Mouse (Mus musculus): ENCODE data around the gene Zfp36l1. TPM values are rescaled to one million over a fixed set of nuclear protein-coding genes. Genes with fewer than 3 reads are reported as not detected.
"Not testable (repeated sequence)": the region's sequence is repeated elsewhere in the genome, so short reads cannot be mapped to it uniquely, and the experiment has no call there.

Gene Zfp36l1
- polyA plus RNA-seq, 1 experiment from 2014 or later: 148 TPM

DNA sequence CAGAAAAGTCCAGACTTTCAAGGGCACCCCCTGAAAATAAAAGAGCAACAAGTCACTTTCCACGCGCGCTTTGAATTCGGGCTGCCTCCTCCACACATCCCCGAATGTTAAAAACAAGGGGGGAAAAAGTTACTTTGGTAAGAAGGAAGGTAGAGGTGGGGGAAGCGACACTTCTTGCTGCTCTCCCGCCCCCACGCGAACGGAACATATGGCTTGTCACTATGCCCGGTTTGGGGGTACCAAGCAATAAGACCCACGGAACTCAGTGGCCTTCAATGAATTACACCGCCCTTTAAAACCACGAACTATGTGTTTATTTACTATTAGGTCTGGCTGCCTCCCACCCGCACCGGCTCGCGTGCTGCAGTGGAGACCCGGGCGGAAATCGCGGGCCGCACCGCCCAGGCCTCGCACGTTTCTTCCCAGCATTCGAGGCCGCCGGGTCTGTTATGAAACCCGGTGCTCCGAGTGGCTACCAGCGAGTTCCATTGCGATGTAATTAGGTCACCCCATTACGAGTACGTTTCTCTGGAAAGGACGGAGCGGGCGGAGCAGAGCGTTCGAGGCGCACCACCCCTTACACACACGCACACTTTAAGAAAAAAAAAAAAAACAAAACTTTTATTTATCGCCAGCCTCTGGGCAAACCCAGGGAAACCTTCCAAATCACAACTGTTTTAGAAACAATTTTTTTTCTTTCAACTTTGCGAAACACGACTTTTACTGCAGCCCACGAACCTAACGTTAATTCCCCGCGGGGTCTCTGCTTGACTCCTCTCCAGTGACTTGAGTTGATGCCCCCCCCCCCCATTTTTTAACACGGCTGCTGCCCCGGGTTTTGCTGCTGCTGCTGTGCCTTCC lies 1.4 kb upstream of the Zfp36l1 start:
- Histone ChIP-seq H3K27ac (peak overlapping the region; percentile 99), H3K9ac (peak overlapping the region; percentile 78), H3K27me3 (no peaks in the 10 kb centered on the region), H3K4me2 (peak overlapping the region; percentile 79), H3K4me3 (peak overlapping the region; percentile 71), H3K36me3 (peaks cover 9% of the 10 kb centered on the region; the same call in 1 of the 2 replicates), H3K4me1 (peaks cover 23% of the 10 kb centered on the region), H3K9me3 (no peaks in the 10 kb centered on the region)
- no peak for ATAC-seq (ENCODE audit: insufficient number of reproducible peaks, low FRiP score, low TSS enrichment, low read depth)
- WGBS: under 1% methylated on average over 51 of the region's 51 CpGs

DNA sequence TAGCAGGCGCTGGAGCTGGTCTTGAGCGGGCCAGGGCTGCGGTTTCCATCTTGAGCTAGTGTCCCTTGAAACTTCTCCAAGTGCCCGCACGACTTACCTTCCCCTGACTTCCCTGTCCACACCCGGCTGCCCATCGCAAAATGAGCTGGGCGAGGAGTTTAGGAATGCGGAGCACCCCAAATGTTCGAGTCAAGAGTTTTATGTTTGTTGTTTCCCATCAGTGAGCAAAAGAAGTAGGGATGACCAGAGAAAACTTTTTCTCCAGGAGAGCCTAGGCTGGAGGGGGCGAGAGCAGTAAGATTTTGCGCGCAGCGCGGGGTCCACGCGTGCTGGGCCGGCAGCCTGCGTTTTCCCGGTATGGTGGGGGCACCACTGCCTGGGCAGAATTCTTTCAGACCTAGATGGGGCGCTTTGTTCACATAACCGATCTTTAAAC lies 791 bp upstream of the Zfp36l1 start:
- peak overlapping the region; percentile 79 for H3K4me2 ChIP-seq
- H3K9ac ChIP-seq: peak overlapping the region; percentile 78
- H3K27ac ChIP-seq: peak overlapping the region; percentile 99
- peak overlapping the region; percentile 71 for H3K4me3 ChIP-seq
- H3K36me3 ChIP-seq: peaks cover 9% of the 10 kb centered on the region; the same call in 1 of the 2 replicates
- ATAC-seq (ENCODE audit: insufficient number of reproducible peaks, low FRiP score, low TSS enrichment, low read depth): no peak
- WGBS: 1% methylated on average over 22 of the region's 22 CpGs
- no peaks in the 10 kb centered on the region for H3K27me3 ChIP-seq
- H3K4me1 ChIP-seq: peaks cover 26% of the 10 kb centered on the region
- H3K9me3 ChIP-seq: no peaks in the 10 kb centered on the region

DNA sequence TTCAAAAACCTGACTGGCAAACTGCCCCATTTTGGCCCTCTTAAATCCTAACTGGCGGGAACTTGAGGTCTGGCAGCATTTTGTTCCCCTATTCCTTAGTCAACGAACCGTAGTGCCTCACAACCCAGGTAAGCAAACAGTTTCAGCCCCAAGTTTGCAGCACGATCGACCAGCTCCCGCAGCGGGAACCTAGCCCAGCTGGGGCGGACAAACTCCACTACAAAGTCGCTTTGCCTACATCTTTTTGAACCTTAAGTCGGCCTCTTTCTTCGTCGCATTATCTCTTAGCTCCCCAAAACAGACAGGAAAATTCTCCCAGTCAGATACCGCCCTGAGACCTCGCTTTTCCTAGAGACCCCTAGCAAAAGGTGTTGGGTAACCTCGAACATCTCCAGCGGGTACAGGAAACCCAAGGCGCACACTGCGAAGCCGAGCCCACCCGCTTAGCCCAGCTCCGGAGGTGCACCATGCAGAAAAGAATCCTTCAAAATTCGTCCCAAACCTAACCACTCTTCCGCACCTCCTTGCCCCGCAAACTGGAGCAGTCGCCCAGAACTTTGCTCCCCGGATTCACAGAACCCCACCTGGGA lies 647 bp downstream of the Zfp36l1 start:
- Histone ChIP-seq H3K27me3 (no peaks in the 10 kb centered on the region), H3K4me2 (peak overlapping the region; percentile 73), H3K4me1 (peaks cover 26% of the 10 kb centered on the region), H3K9me3 (no peaks in the 10 kb centered on the region), H3K36me3 (peaks cover 15% of the 10 kb centered on the region), H3K9ac (peak overlapping the region; percentile 95), H3K27ac (peak overlapping the region; percentile 96), H3K4me3 (peak overlapping the region; percentile 71)
- WGBS: under 1% methylated on average over 26 of the region's 26 CpGs
- ATAC-seq (ENCODE audit: insufficient number of reproducible peaks, low FRiP score, low TSS enrichment, low read depth): no peak

DNA sequence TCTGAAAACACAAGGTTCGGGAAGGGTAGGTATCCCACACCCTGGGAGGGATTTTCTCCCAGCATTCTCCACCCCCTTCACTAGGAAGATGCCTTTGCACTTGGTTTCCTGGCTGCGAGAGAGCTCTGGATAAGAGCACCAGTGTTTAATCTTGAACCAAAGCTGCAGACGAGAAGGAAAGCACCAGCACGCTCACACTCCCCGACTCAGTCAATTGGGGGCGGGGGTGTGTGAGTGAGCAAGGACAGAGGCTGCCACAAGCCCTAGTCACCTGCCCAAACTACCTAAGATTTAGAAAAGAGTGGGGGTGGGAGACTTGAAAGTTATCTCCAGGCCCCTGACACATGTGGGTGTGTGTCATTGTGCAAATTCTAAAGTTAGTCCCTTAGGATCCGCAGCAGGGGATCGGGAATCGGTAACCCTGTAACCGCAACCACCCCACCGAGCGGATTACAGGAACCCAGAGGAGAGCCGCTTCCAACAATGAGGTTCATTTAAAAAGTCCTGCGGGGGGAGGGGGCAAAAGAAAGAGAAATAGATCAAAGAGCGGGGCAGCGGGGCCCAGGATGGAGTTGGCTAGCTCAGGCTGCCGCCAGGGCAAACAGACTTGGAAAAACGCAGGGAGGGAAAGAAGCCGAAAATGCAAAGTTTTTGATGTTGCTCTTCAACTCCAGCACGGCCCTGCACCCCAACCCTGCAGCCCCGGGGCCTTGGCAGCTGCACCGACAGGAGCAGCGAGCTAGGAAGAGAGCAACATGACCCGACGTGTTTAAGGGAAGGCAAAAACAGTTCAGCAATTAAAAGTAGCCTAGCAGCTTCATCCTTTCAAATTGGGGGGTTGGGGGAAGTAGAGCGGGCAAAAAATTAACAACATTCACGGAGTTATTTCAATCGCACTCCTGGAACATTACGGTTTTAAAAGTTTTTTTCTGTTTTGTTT lies 1.4 kb downstream of the Zfp36l1 start:
- Histone ChIP-seq H3K4me3 (peak overlapping the region; percentile 71), H3K4me2 (peak overlapping the region; percentile 73), H3K9me3 (no peaks in the 10 kb centered on the region), H3K9ac (peak overlapping the region; percentile 95), H3K27ac (peak overlapping the region; percentile 96), H3K27me3 (no peaks in the 10 kb centered on the region), H3K36me3 (peaks cover 22% of the 10 kb centered on the region), H3K4me1 (peaks cover 19% of the 10 kb centered on the region)
- no peak for ATAC-seq (ENCODE audit: insufficient number of reproducible peaks, low FRiP score, low TSS enrichment, low read depth)
- 0% methylated on average over 29 of the region's 29 CpGs for WGBS

DNA sequence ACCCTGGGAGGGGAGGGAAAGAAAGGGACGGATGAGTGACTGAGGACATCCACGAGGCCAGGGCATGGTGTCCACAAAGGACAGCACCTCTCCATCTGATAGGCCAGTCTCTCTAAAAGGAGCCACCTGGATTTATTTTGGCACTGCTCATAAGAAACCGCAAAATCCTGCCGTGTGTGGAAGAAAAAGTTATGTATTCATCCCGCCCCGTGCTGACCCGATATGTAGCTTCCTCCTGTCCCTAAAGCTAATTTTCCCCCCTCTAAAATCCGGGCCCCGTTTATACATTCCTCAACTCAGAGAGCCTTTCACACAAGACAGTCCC lies 2.3 kb downstream of the Zfp36l1 start:
- H3K4me2 ChIP-seq: peak overlapping the region; percentile 73
- no peaks in the 10 kb centered on the region for H3K9me3 ChIP-seq
- peak overlapping the region; percentile 71 for H3K4me3 ChIP-seq
- peak overlapping the region; percentile 96 for H3K27ac ChIP-seq
- H3K9ac ChIP-seq: peak overlapping the region; percentile 95
- under 1% methylated on average over 9 of the region's 9 CpGs for WGBS
- H3K4me1 ChIP-seq: peaks cover 17% of the 10 kb centered on the region
- no peaks in the 10 kb centered on the region for H3K27me3 ChIP-seq
- peaks cover 22% of the 10 kb centered on the region for H3K36me3 ChIP-seq
- no peak for ATAC-seq (ENCODE audit: insufficient number of reproducible peaks, low FRiP score, low TSS enrichment, low read depth)

DNA sequence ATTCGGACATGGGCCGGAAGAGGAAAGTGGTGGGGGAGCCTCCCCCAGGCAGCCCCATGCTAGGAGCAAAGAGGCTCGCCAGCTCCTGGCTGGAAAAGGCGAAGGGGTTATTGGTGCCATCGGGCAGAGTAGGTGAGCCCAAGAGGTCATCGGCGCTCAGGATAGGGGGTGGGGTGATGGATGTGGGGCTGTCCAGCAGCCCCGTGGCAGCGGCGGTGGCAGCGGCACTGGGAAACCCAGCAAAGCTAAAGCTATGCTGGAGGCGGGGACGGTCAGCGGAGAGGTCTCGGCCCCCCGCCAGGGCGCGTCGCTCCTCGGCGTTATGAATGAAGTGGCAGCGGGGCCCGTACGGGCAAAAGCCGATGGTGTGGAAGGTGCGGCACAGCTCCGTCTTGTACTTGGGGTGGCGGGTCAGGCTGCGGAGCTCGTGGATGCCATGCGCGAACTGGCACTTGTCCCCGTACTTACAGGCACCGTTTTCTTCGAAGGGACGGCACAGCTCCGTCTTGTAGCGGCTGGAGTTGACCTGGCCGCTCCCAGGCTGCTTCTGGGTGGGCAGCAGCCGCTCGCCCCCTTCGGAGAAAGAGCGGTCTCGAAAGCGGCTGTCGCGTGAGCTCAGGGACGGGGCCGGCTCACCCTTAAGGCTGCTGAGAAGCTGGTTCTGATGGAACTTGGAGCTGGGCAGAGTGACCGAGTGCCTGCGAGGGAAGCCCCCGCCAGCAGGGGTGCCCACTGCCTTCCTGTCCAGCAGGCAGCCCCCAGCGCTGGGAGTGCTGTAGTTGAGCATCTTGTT lies 2.9 kb downstream of the Zfp36l1 start:
- WGBS: 5% methylated on average over 53 of the region's 53 CpGs
- no peak for ATAC-seq (ENCODE audit: insufficient number of reproducible peaks, low FRiP score, low TSS enrichment, low read depth)
- H3K4me2 ChIP-seq: peak overlapping the region; percentile 73
- H3K9ac ChIP-seq: peak overlapping the region; percentile 95
- H3K27ac ChIP-seq: peak overlapping the region; percentile 96
- no peaks in the 10 kb centered on the region for H3K27me3 ChIP-seq
- H3K4me1 ChIP-seq: peaks cover 17% of the 10 kb centered on the region
- peak overlapping the region; percentile 71 for H3K4me3 ChIP-seq
- peaks cover 22% of the 10 kb centered on the region for H3K36me3 ChIP-seq
- no peaks in the 10 kb centered on the region for H3K9me3 ChIP-seq

DNA sequence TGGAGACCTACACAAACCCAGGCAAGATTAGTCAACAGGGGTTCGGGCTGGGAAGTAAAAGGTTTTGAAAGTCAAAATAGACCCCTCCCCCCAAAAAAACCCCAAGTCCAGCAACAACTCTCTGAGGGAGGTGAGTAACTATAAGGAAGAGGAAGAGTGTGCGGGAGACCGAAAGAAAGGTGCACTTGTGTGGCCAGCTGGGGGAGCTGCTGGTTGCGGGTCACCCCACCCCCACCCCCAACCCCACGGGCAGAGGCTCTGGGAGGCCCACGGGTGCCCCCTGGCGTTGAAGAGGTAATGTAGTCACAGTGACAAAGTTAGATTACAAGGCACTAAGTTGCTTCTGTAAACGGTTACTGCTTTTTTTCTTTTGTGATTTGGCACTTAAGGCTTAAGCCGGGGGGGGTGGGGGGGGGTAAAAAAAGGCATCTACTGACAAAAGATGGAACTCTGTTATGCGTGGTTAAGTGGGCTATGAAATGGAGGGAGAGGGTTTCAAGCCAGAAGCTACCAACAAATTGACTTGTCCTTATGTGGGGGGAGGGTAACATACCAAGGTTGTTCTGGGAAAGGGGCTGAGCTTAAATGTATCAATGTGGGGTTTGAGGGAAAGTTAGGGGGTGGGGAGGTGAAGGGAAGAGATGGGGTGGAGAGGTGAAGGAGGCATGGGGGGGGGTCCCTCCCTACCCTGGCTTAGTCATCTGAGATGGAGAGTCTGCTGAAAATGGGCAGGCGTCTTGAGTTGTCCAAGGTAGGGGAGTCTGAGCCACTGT lies 3.7 kb downstream of the Zfp36l1 start:
- Histone ChIP-seq H3K27ac (peak overlapping the region; percentile 96), H3K4me3 (peak overlapping the region; percentile 71), H3K9ac (peak overlapping the region; percentile 95), H3K4me2 (peak overlapping the region; percentile 73), H3K36me3 (peaks cover 22% of the 10 kb centered on the region), H3K4me1 (peaks cover 17% of the 10 kb centered on the region)
- 6% methylated on average over 11 of the region's 11 CpGs for WGBS
- ATAC-seq (ENCODE audit: insufficient number of reproducible peaks, low FRiP score, low TSS enrichment, low read depth); H3K27me3 ChIP-seq; H3K9me3 ChIP-seq: not testable (repeated sequence)

DNA sequence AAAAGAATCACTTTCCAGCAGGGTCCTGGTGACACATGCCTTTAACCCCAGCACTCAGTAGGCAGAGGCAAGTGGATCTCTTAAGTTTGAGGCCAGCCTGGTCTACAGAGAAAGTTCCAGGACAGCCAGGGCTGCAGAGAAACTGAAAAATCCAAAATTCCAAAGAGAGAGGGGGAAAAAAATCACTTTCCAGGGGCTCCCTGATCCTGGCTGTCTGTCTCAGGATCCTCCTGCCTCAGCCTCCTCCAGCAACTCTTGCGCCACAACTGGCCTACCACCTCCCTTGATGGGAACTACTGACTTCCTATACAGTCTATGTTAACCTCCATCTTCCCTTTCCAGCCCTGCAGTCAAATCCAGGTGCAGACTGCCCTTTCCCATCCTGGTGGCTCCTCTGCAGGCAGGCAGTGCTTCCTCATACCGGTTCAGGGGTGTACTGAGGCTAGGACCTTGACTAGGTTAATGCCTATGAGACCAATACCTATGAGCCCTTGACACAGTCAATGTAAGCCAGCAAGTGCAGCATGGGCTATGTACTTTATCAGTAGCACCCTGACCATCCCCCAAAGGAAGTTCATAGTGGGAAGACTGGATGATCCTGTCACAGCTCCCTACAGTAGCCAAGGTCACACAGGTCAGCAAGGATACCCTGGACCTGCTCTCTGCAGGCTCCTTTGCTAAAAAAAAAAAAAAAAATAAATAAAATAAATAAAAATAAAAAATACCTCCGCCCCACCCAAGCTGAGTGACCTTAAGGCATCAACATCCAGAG lies 5.7 kb downstream of the Zfp36l1 start:
- WGBS: 93% methylated on average over 3 of the region's 3 CpGs
- H3K4me3 ChIP-seq: no peak overlapping the region
- H3K9me3 ChIP-seq: no peaks in the 10 kb centered on the region
- H3K4me2 ChIP-seq: no peak overlapping the region
- H3K27ac ChIP-seq: peak overlapping the region; percentile 55
- no peaks in the 10 kb centered on the region for H3K27me3 ChIP-seq
- H3K9ac ChIP-seq: no peak overlapping the region
- peaks cover 22% of the 10 kb centered on the region for H3K36me3 ChIP-seq
- no peak for ATAC-seq (ENCODE audit: insufficient number of reproducible peaks, low FRiP score, low TSS enrichment, low read depth)
- H3K4me1 ChIP-seq: peaks cover 22% of the 10 kb centered on the region

DNA sequence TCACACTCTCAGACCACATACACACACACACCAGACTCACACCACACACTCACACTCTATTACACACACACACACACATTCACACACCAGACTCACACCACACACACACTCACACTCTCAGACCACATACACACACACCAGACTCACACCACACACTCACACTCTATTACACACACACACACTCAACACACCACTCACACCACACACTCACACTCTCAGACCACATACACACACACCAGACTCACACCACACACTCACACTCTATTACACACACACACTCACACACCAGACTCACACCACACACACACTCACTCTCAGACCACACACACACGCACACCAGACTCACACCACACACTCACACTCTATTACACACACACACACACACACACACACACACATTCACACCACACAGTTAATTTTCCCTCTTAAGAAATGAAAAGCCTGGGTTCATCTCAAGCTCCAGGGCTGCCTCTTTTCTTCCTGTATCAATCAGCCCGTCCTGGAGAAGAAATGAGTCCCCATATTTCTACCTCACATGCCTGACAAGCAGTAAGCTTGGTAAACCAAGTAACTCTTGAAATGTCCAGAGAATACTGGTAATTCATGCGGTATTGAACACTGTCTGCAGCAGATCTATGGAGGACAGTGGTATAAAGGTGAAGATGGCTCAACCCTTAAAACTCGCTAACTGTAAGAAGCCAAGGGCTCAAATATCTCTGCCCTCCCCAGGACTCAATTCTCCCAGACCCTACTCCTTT lies 6.5 kb downstream of the Zfp36l1 start:
- Histone ChIP-seq H3K27me3 (no peaks in the 10 kb centered on the region), H3K36me3 (peaks cover 22% of the 10 kb centered on the region), H3K27ac (peak overlapping the region; percentile 55), H3K4me3 (no peak overlapping the region), H3K9me3 (no peaks in the 10 kb centered on the region), H3K4me2 (no peak overlapping the region), H3K9ac (no peak overlapping the region), H3K4me1 (peaks cover 22% of the 10 kb centered on the region)
- ATAC-seq (ENCODE audit: insufficient number of reproducible peaks, low FRiP score, low TSS enrichment, low read depth): no peak
- whole genome bisulfite sequencing: 72% methylated on average over 4 of the region's 4 CpGs

All from limb, embryonic 15.5 days (tissue).